Mouse (Mus musculus) C2C12 (cell line): ENCODE results near the gene Rnasek. TPM values are rescaled to one million over a fixed set of nuclear protein-coding genes. Genes with fewer than 3 reads are reported as not detected.

Source experiments
- H3K27me3 ChIP-seq: one replicate; pipeline ENCODE4 v1.6.1; 2011; ENCODE audit not compliant: control insufficient read depth, insufficient read depth, insufficient read length
- H3K36me3 ChIP-seq: one replicate; pipeline ENCODE4 v1.6.1; 2011; ENCODE audit not compliant: control insufficient read depth, insufficient read depth
- H3K4me3 ChIP-seq: one replicate; pipeline ENCODE4 v1.5.1; 2011; ENCODE audit warnings: mild to moderate bottlenecking, control low read depth; ENCODE audit not compliant: poor library complexity, insufficient read depth, severe bottlenecking
- H3K79me2 ChIP-seq: one replicate; pipeline ENCODE4 v1.6.1; 2011; ENCODE audit not compliant: control insufficient read depth, insufficient read depth
- H3K79me3 ChIP-seq: one replicate; pipeline ENCODE4 v1.6.1; 2011; ENCODE audit warnings: low read depth, control low read depth
- H3ac ChIP-seq: one replicate; pipeline ENCODE3; 2011; ENCODE audit warnings: low read depth; ENCODE audit not compliant: control insufficient read depth, insufficient read length
- CEBPB ChIP-seq: IDR thresholded peaks from one replicate; pipeline ENCODE4 v1.6.1; 2011; ENCODE audit warnings: low read depth, mild to moderate bottlenecking, control low read depth, moderate library complexity
- CTCF ChIP-seq: IDR thresholded peaks from one replicate; pipeline ENCODE4 v1.5.1; 2011; ENCODE audit not compliant: control insufficient read depth, insufficient read depth, insufficient read length
- FOSL1 ChIP-seq: IDR thresholded peaks from one replicate; pipeline ENCODE4 v1.8.0; 2011; ENCODE audit warnings: mild to moderate bottlenecking, low read length; ENCODE audit not compliant: poor library complexity, insufficient read depth, severe bottlenecking
- MAX ChIP-seq: IDR thresholded peaks from one replicate; pipeline ENCODE4 v1.6.1; 2011; ENCODE audit warnings: mild to moderate bottlenecking, control low read depth
- MYOD1 ChIP-seq: IDR thresholded peaks from one replicate; pipeline ENCODE4 v1.6.1; 2011; ENCODE audit warnings: low read depth; ENCODE audit not compliant: control insufficient read depth, insufficient read length
- MYOG ChIP-seq: IDR thresholded peaks from one replicate; pipeline ENCODE4 v1.6.1; 2011; ENCODE audit not compliant: control insufficient read depth, insufficient read length; ENCODE audit errors: extremely low read depth
- USF1 ChIP-seq: IDR thresholded peaks from one replicate; pipeline ENCODE4 v1.6.1; 2011; ENCODE audit warnings: low read depth, mild to moderate bottlenecking, control low read depth, moderate library complexity
- polyA plus RNA-seq: library from polyadenylated mRNA; unstranded; fragments of >200 nt; fragmentation: generic; extraction: Trizol; gene quantifications from one replicate; pipeline ENCODE4 v1.2.1, GENCODE M21; 2012; ENCODE audit warnings: missing spikeins

Rnasek gene
- polyA plus RNA-seq, 1 experiment = 300 TPM

DNA sequence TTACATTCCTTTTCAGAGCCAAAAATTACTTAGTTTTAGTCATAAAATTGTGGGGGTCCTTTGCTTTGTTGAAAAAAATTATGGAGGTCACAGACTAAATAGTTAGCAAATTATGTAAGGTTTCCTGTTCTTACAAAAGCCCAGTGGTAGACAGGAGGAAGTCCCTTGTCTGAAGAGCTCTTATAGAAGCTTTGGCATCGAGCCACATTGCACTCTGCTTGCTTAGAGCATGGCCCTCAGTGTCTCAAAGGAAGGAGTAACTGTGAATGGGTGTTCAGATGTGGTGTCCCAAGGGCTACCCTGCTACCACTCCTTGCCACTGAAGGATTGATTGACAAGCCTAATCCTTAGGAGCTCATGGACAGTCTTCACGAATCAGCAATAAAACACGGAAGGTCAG, 40.8 kb upstream of the Rnasek start:
- Histone ChIP-seq H3K36me3 (no peaks in the 10 kb centered on the region), H3K79me2 (no peaks in the 10 kb centered on the region), H3K79me3 (no peaks in the 10 kb centered on the region), H3ac (no peak overlapping the region), H3K4me3 (no peak overlapping the region), H3K27me3 (no peaks in the 10 kb centered on the region)
- no peak for TF ChIP-seq CTCF
- no peak for TF ChIP-seq MYOD1
- TF ChIP-seq USF1 = no peak
- no peak for TF ChIP-seq FOSL1
- TF ChIP-seq CEBPB = no peak
- TF ChIP-seq MAX = no peak
- no peak for TF ChIP-seq MYOG

DNA sequence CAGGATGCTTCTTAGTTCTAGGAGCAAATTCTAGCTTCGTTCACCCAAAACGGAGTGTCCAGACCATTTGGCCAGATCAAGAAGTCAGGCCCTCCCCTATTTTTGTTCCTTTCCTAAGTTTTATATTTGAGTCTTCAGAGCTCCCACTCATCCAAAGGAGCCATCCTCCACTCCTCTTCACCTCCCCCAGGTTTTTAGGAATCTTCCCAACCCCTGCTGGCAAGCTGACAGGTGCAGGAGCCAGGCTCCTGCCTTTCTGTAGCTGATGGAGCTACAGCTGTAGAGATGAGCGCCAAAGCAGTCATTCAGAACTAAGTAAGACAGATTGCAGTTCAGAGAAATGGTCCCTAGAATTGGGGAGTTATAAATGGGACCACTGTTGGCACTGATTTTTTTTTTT, 39.3 kb upstream of the Rnasek start:
- Histone ChIP-seq H3K36me3 (no peaks in the 10 kb centered on the region), H3K79me2 (no peaks in the 10 kb centered on the region), H3K27me3 (no peaks in the 10 kb centered on the region), H3K4me3 (no peak overlapping the region), H3K79me3 (no peaks in the 10 kb centered on the region), H3ac (no peak overlapping the region)
- no peak for TF ChIP-seq MAX
- no peak for TF ChIP-seq MYOD1
- TF ChIP-seq FOSL1 = no peak
- TF ChIP-seq USF1 = no peak
- TF ChIP-seq MYOG = no peak
- TF ChIP-seq CTCF = no peak
- no peak for TF ChIP-seq CEBPB

DNA sequence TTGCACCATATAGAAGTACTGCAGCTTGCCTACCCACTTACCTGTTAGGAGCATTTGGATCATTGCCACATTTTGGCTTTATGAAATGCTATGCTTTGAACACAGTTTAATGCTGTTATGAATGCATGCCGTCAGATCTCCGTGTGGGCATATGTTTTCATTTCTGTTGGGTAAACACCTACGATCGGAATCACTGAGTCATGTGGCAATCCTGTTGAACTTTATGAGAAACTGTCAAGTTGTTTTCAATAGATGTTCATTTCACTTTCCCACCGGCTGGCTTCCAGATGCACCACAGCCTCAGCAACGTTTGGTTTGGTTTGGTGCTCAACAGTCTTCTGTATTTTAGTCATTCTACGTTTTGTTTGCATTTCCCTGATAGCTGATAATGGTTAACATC, 32.0 kb upstream of the Rnasek start:
- Histone ChIP-seq H3ac (no peak overlapping the region), H3K36me3 (no peaks in the 10 kb centered on the region), H3K79me3 (no peaks in the 10 kb centered on the region), H3K4me3 (no peak overlapping the region), H3K79me2 (no peaks in the 10 kb centered on the region), H3K27me3 (no peaks in the 10 kb centered on the region)
- TF ChIP-seq CTCF = no peak
- no peak for TF ChIP-seq MYOG
- TF ChIP-seq FOSL1 = no peak
- no peak for TF ChIP-seq MYOD1
- no peak for TF ChIP-seq CEBPB
- no peak for TF ChIP-seq MAX
- no peak for TF ChIP-seq USF1

DNA sequence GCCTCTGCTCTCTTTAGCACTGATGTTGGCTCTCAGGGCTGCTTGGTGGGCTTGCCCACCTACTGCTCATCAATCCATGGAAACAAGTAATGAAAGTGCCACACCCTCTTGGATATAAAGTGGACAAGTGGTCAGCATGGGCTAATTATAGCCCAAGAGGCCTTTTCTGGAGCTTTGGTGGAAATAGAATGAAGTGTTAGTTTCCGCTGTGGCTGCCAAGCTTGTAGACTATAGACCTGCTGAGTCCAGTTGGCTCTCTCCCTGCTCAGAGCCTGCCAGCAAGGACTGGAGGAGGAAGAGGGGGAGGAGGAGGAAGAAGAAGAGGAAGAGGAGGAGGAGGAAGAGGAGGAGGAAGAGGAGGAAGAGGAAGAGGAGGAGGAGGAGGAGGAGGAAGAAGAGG, 26.8 kb upstream of the Rnasek start:
- no peak overlapping the region for H3K4me3 ChIP-seq
- no peaks in the 10 kb centered on the region for H3K79me3 ChIP-seq
- no peaks in the 10 kb centered on the region for H3K27me3 ChIP-seq
- H3K79me2 ChIP-seq = no peaks in the 10 kb centered on the region
- no peak overlapping the region for H3ac ChIP-seq
- no peaks in the 10 kb centered on the region for H3K36me3 ChIP-seq
- no peak for TF ChIP-seq MYOD1
- TF ChIP-seq MAX = no peak
- TF ChIP-seq CEBPB = no peak
- no peak for TF ChIP-seq FOSL1
- TF ChIP-seq CTCF = no peak
- TF ChIP-seq USF1 = no peak
- TF ChIP-seq MYOG = no peak

DNA sequence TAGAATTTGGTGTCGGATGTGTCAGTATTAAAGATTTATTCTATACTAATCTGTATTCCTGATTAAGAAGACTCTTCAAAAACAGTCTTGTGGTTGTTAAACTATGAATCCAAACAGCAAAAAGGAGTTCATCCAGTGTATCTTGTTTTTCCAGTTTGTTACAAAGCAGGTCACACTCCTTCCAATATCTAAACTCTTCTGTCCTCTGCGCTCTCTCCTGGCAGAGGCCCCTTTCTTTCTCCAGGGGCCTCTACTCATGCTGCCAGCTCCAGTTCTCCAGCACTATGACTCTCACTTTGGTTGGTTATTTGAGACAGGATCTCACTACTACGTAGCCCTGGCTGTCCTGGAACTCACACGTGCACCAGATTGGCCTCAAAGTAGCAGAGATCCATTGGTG, 26.2 kb upstream of the Rnasek start:
- Histone ChIP-seq H3K27me3 (no peaks in the 10 kb centered on the region), H3ac (no peak overlapping the region), H3K79me2 (no peaks in the 10 kb centered on the region), H3K79me3 (no peaks in the 10 kb centered on the region), H3K4me3 (no peak overlapping the region), H3K36me3 (no peaks in the 10 kb centered on the region)
- TF ChIP-seq FOSL1 = no peak
- no peak for TF ChIP-seq MYOD1
- TF ChIP-seq MAX = no peak
- no peak for TF ChIP-seq USF1
- TF ChIP-seq MYOG = no peak
- no peak for TF ChIP-seq CTCF
- TF ChIP-seq CEBPB = no peak

DNA sequence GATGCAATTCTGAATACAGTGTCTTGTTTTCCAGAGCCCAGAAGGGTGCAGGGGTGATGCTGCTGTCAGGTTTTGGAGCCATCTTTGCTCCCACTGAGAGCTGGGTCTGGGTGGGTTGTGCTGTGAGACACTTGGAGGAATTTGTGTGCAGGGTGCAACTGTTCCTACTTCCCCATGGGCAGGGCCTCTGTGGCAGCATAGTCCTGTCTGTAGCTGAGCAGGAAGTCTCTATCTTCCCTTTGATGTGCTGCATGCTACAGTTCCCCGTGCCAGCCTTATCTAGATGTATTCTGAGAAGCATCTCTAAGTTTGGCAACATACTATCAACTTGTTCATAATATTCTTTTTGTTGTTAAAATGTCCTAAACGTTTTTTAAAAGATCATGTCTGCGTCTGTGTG, 25.6 kb upstream of the Rnasek start:
- no peaks in the 10 kb centered on the region for H3K27me3 ChIP-seq
- TF ChIP-seq MYOD1 (no peak), MAX (no peak), CEBPB (no peak), USF1 (no peak), CTCF (no peak), MYOG (no peak), FOSL1 (no peak)
- no peaks in the 10 kb centered on the region for H3K79me3 ChIP-seq
- no peaks in the 10 kb centered on the region for H3K36me3 ChIP-seq
- H3K4me3 ChIP-seq = no peak overlapping the region
- H3K79me2 ChIP-seq = no peaks in the 10 kb centered on the region
- H3ac ChIP-seq = no peak overlapping the region
